Mouse (Mus musculus) heart, adult 11 months (tissue): ENCODE data around the gene Thrb.

Experiments used
- DNase-seq: peaks from one replicate; pipeline ENCODE4 v3.0.0; 2022

Thrb gene

GRCm38 (mm10) chr14:17972665-17973064 lies 312.6 kb downstream of the Thrb start:
- no peak for DNase-seq

- DNase-seq = peak; percentile 33
Observed at GRCm38 (mm10) chr14:17975786-17976185, 315.7 kb downstream of the Thrb start.

GRCm38 (mm10) chr14:17978259-17978658 lies 318.2 kb downstream of the Thrb start:
- DNase-seq = no peak

- no peak for DNase-seq
Observed at GRCm38 (mm10) chr14:17981258-17981657, 321.2 kb downstream of the Thrb start.

- DNase-seq = peak; percentile 76
Observed at GRCm38 (mm10) chr14:17982017-17982416, 322.0 kb downstream of the Thrb start.

GRCm38 (mm10) chr14:17983390-17983789 lies 323.3 kb downstream of the Thrb start:
- peak; percentile 44 for DNase-seq

GRCm38 (mm10) chr14:17983839-17984238 lies 323.8 kb downstream of the Thrb start:
- DNase-seq = no peak

GRCm38 (mm10) chr14:17988580-17988979 lies 328.5 kb downstream of the Thrb start:
- peak; percentile 43 for DNase-seq

GRCm38 (mm10) chr14:17989182-17989581 lies 329.1 kb downstream of the Thrb start:
- peak; percentile 53 for DNase-seq

GRCm38 (mm10) chr14:17990186-17990585 lies 330.1 kb downstream of the Thrb start:
- DNase-seq = peak; percentile 46

GRCm38 (mm10) chr14:18001886-18002285 lies 341.8 kb downstream of the Thrb start:
- DNase-seq = peak; percentile 52

GRCm38 (mm10) chr14:18003686-18004085 lies 343.6 kb downstream of the Thrb start:
- no peak for DNase-seq

- DNase-seq = peak; percentile 39
Observed at GRCm38 (mm10) chr14:18008524-18008923, 348.5 kb downstream of the Thrb start.

- peak; percentile 22 for DNase-seq
Observed at GRCm38 (mm10) chr14:18016604-18017003, 356.5 kb downstream of the Thrb start.

GRCm38 (mm10) chr14:18020128-18020527 lies 360.1 kb downstream of the Thrb start:
- DNase-seq = peak; percentile 82

GRCm38 (mm10) chr14:18020636-18021035 lies 360.6 kb downstream of the Thrb start:
- peak; percentile 92 for DNase-seq

GRCm38 (mm10) chr14:18021726-18022125 lies 361.7 kb downstream of the Thrb start:
- peak; percentile 70 for DNase-seq

- DNase-seq = peak; percentile 35
Observed at GRCm38 (mm10) chr14:18022351-18022750, 362.3 kb downstream of the Thrb start.

GRCm38 (mm10) chr14:18027867-18028266 lies 367.8 kb downstream of the Thrb start:
- DNase-seq = peak; percentile 14

- DNase-seq = peak; percentile 85
Observed at GRCm38 (mm10) chr14:18029181-18029932, 369.3 kb downstream of the Thrb start.

- peak; percentile 64 for DNase-seq
Observed at GRCm38 (mm10) chr14:18031941-18032340, 371.9 kb downstream of the Thrb start.

GRCm38 (mm10) chr14:18036573-18036972 lies 376.5 kb downstream of the Thrb start:
- DNase-seq = peak; percentile 59

GRCm38 (mm10) chr14:18062082-18062772 lies 402.2 kb downstream of the Thrb start:
- DNase-seq = no peak
